22 mouse cellular contexts compared by ENCODE assay signal in the genomic region with DNA sequence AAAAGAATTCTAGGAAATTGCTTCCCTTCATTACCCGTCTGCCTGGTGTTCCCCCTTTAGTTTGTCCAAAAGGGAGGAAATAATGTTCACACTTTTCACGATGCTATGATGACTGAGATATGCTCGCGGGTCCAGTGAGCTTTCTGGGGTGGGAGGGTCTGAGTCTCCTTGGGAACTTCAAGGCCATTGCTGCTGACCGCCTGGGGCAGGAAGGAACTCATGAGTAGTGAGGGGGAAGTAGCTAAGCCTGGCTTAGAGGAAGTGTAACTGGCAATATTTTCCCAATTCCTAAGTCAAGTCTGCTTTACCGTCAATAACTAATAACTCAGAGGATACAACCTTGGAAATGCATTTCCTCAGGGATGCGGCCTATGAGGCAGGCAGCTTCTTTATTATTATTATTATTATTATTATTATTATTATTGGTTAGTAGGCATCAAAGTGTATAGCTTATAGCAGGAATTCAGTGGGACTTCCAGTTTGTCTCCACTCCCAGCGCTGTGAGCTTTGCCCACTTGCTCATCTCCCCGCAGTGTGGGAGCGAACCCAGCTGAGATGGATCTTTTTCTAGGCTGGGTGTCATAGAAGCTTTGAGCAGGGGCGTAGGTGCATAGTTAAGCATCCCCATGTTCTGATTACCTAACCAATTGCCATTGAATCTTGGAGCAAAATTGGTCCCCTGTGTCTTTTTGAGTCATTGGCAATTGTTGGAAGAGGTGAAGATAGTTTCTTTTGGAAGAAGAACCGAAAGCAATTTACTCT.
DNase-seq lines count a peak whose midpoint lies in the region; ATAC-seq and TF ChIP-seq lines count a peak whose summit lies in the region.
"Had no signal": no experiment of that assay in that cellular context is flagged by ENCODE, and none has a peak within 500 bp of the region (broad histone marks: within the 10 kb centered on the region; RNA-seq: fewer than 3 reads in every experiment).

No protein-coding gene starts in this region.

- no peak overlapping the region for H3K27ac ChIP-seq in gastrocnemius, adult 2 months
- H3K27ac ChIP-seq in left cerebral cortex, adult 2 months: peak overlapping the region; percentile 42
- no peak overlapping the region for H3K27ac ChIP-seq in layer of hippocampus, adult 2 months
- H3K27ac ChIP-seq: embryonic facial prominence, embryonic 10.5 days; embryonic facial prominence, embryonic 15.5 days; forebrain, embryonic 12.5 days; hindbrain, embryonic 12.5 days; liver, embryonic 15.5 days had no signal

- ATAC-seq in monocyte, adult 5-6 weeks (replicated peaks; ENCODE audit: insufficient number of reproducible peaks, low FRiP score, low TSS enrichment, poor library complexity, severe bottlenecking): 0 out of 2 replicates have a peak, but pooled peaks have one; percentile 56
- ATAC-seq: intestine, embryonic 16.5 days had no signal

- intact Hi-C loops in gastrocnemius, adult 2 months (cut with DNase I): no loop called here
- intact Hi-C loops in left cerebral cortex, adult 2 months (cut with DNase I): no loop called here

- TF ChIP-seq CTCF in gastrocnemius, adult 2 months (IDR thresholded peaks at IDR 0.05): no peak
- no peak for TF ChIP-seq CTCF in left cerebral cortex, adult 2 months (IDR thresholded peaks at IDR 0.05)
- TF ChIP-seq CTCF in layer of hippocampus, adult 2 months (conservative IDR thresholded peaks at IDR 0.05): no peak

- DNase-seq in gastrocnemius, adult 2 months: no peak
- no peak for DNase-seq in gastrocnemius, postnatal 10 days
- no peak for DNase-seq in left cerebral cortex, adult 2 months (ENCODE audit: extremely low spot score in 1 of 2, low spot score in 2 of 2)
- DNase-seq in left cerebral cortex, adult 11 months (ENCODE audit: low spot score): no peak
- DNase-seq in brain, adult 2 months (ENCODE audit: low read depth, low spot score): peak; percentile 46
- DNase-seq in layer of hippocampus, adult 2 months (ENCODE audit: low spot score in 2 of 2): no peak
- DNase-seq in urinary bladder, postnatal 36 days (ENCODE audit: low spot score in 2 of 2): no peak
- DNase-seq: adrenal gland, adult 8-10 months; cerebellum, adult 11-12 months; cerebellum, adult 9-11 months; gastrocnemius, postnatal 36 days; heart, postnatal 36 days; liver; lung, postnatal 4 days; midbrain, embryonic 14.5 days had no signal

- peak overlapping the region; percentile 54; the same call in 1 of the 2 replicates for H3K4me3 ChIP-seq in gastrocnemius, adult 2 months
- H3K4me3 ChIP-seq in left cerebral cortex, adult 2 months: peak overlapping the region; percentile 29
- H3K4me3 ChIP-seq in layer of hippocampus, adult 2 months: no peak overlapping the region
- H3K4me3 ChIP-seq: embryonic facial prominence, embryonic 10.5 days; embryonic facial prominence, embryonic 15.5 days; forebrain, embryonic 12.5 days; hindbrain, embryonic 12.5 days; liver, embryonic 15.5 days had no signal
